Mouse (Mus musculus): ENCODE results near the gene Gm6793.

DNA sequence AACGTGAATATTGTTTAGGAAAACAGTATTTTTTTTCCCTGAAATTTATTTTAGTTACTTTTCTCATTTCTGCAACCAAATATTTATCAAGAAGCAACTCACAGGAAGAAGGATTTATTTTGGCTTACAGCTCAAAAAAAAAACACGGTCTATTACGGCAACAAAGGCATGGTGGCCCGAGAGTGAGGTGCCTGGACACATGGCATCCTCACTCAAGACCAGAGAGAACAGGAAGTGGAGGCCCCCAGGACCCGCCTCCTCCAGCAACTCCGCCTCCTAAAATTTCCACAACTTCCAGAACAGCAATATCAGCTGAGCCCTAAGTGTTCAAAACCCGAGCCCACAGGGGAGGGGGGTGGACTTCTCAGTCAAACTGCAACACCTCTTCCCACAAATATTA lies 14.6 kb upstream of the Gm6793 start:
- no peak for TF ChIP-seq POLR2A (IDR thresholded peaks at IDR 0.05; ENCODE audit: low read depth, low read length)
- TF ChIP-seq CTCF (IDR thresholded peaks at IDR 0.05; ENCODE audit: extremely low read depth, insufficient read length, insufficient replicate concordance, low read depth, low read length): no peak
